Mouse (Mus musculus) lung, adult 2 months (tissue): ENCODE measurements around the gene Plekha6. TPM values are rescaled to one million over a fixed set of nuclear protein-coding genes. Genes with fewer than 3 reads are reported as not detected.

Experiments
- DNase-seq: peaks from one replicate; pipeline ENCODE4 v3.0.0; 2022
- H3K4me1 ChIP-seq: fragments of 200-500 bp; 2 replicates; pipeline ENCODE4 v1.6.1; 2011; ENCODE audit warnings: low read length; ENCODE audit not compliant: control insufficient read depth, insufficient read depth
- H3K4me3 ChIP-seq: fragments of 200-500 bp; replicated peaks from 2 replicates; pipeline ENCODE3; 2011; ENCODE audit warnings: low read depth, mild to moderate bottlenecking, control low read depth, low read length; ENCODE audit errors: extremely low read depth
- CTCF ChIP-seq: fragments of 200-500 bp; IDR thresholded peaks from 2 replicates; pipeline ENCODE4 v1.5.1; 2011; ENCODE audit warnings: mild to moderate bottlenecking, low read length, control low read depth; ENCODE audit not compliant: insufficient read depth
- POLR2A ChIP-seq: fragments of 200-500 bp; IDR thresholded peaks from 2 replicates; pipeline ENCODE4 v1.6.1; 2011; ENCODE audit warnings: low read depth, mild to moderate bottlenecking, control low read depth, low read length, borderline replicate concordance; ENCODE audit errors: extremely low read depth
- WGBS: fragments of 180-500 bp; shearing (Covaris S2); methylation state at CpG from one replicate; pipeline ENCODE4 v1.1.7; 2018; 5-methylcytosine and 5-hydroxymethylcytosine counted together
- polyA plus RNA-seq: library from polyadenylated mRNA; depleted of rRNA; stranded (reverse); fragments of >200 nt; gene quantifications from 2 replicates; pipeline ENCODE4 v1.2.3, GENCODE M21; 2012

Plekha6 gene
- polyA plus RNA-seq, 1 experiment = 39.4 TPM

- TF ChIP-seq CTCF (no peak), POLR2A (no peak)
- WGBS = 58% methylated on average over 17 of the region's 17 CpGs
- H3K4me1 ChIP-seq = no peaks in the 10 kb centered on the region
- no peak for DNase-seq
- no peak overlapping the region for H3K4me3 ChIP-seq
These were observed 46.0 kb downstream of the Plekha6 start for GRCm38 (mm10) chr1:133209901-133210516.

- TF ChIP-seq POLR2A = no peak
- no peak for TF ChIP-seq CTCF
- no peaks in the 10 kb centered on the region for H3K4me1 ChIP-seq
- no peak for DNase-seq
- no peak overlapping the region for H3K4me3 ChIP-seq
- WGBS = 74% methylated on average over 7 of the region's 7 CpGs
These were observed 46.8 kb downstream of the Plekha6 start for GRCm38 (mm10) chr1:133210766-133211165.

GRCm38 (mm10) chr1:133212273-133212672, 48.3 kb downstream of the Plekha6 start:
- no peaks in the 10 kb centered on the region for H3K4me1 ChIP-seq
- no peak for DNase-seq
- TF ChIP-seq POLR2A (no peak), CTCF (no peak)
- 86% methylated on average over 4 of the region's 4 CpGs for WGBS
- no peak overlapping the region for H3K4me3 ChIP-seq

- TF ChIP-seq POLR2A (no peak), CTCF (no peak)
- H3K4me3 ChIP-seq = no peak overlapping the region
- WGBS = 88% methylated on average over 7 of the region's 7 CpGs
- DNase-seq = no peak
- H3K4me1 ChIP-seq = no peaks in the 10 kb centered on the region
These were observed 49.1 kb downstream of the Plekha6 start for GRCm38 (mm10) chr1:133213098-133213497.

- 94% methylated on average over 4 of the region's 4 CpGs for WGBS
- TF ChIP-seq CTCF (no peak), POLR2A (no peak)
- no peak for DNase-seq
- Histone ChIP-seq H3K4me3 (no peak overlapping the region), H3K4me1 (no peaks in the 10 kb centered on the region)
These were observed 49.9 kb downstream of the Plekha6 start for GRCm38 (mm10) chr1:133213901-133214300.

- WGBS = 72% methylated on average over 7 of the region's 7 CpGs
- DNase-seq = no peak
- Histone ChIP-seq H3K4me1 (no peaks in the 10 kb centered on the region), H3K4me3 (no peak overlapping the region)
- no peak for TF ChIP-seq POLR2A
- no peak for TF ChIP-seq CTCF
These were observed 50.8 kb downstream of the Plekha6 start for GRCm38 (mm10) chr1:133214672-133215359.

- TF ChIP-seq CTCF = no peak
- no peak for TF ChIP-seq POLR2A
- Histone ChIP-seq H3K4me3 (no peak overlapping the region), H3K4me1 (no peaks in the 10 kb centered on the region)
- DNase-seq = no peak
- WGBS = 89% methylated on average over 3 of the region's 3 CpGs
These were observed 51.3 kb downstream of the Plekha6 start for GRCm38 (mm10) chr1:133215360-133215700.

- no peak overlapping the region for H3K4me3 ChIP-seq
- H3K4me1 ChIP-seq = no peaks in the 10 kb centered on the region
- TF ChIP-seq POLR2A = no peak
- no peak for TF ChIP-seq CTCF
- DNase-seq = no peak
- 76% methylated on average over 10 of the region's 10 CpGs for WGBS
These were observed 51.7 kb downstream of the Plekha6 start for GRCm38 (mm10) chr1:133215753-133216152.

GRCm38 (mm10) chr1:133217031-133217430, 53.0 kb downstream of the Plekha6 start:
- no peak for DNase-seq
- 82% methylated on average over 5 of the region's 5 CpGs for WGBS
- H3K4me1 ChIP-seq = no peaks in the 10 kb centered on the region
- TF ChIP-seq POLR2A (no peak), CTCF (no peak)
- H3K4me3 ChIP-seq = no peak overlapping the region

- Histone ChIP-seq H3K4me1 (0 out of 2 replicates have a peak, but pooled peaks cover 3% of the 10 kb centered on the region), H3K4me3 (no peak overlapping the region)
- TF ChIP-seq CTCF (no peak), POLR2A (no peak)
- DNase-seq = no peak
- WGBS = 90% methylated on average over 1 of the region's 1 CpGs
These were observed 55.1 kb downstream of the Plekha6 start for GRCm38 (mm10) chr1:133219106-133219505.
